Mouse (Mus musculus): ENCODE data around the gene Cotl1.
"Not testable (repeated sequence)": the region's sequence is repeated elsewhere in the genome, so short reads cannot be mapped to it uniquely, and the experiment has no call there.

Cotl1 gene

DNA sequence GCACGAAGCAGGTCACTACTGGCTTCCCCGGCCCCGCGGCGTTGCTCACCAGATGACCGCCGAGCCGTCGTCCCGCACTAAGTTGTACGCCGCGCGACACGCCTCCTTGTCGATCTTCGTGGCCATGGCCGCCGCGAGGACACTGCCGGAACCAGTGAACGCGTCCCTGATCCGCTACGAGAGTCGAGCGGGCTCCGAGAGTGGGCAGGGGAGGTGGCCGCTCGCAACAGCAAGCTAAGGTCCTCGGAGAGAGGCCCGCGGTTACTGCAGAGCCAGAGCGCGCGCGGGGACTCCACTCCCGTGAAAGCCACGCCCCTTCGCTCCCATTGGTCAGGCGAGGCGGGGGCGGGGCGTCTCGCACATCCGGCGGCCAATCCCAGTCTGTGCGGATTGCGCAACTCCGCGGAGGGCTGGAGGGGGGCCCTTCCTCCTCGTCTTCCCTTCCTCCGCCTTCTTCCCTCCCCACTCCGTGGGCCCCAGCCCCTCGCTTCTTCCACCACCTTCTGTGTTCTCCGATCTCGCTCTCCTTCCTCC is at the start of gene Cotl1:
Gene Cotl1 (minus strand): TSS at position 270 of the 534 bp plus-strand sequence.
- DNase-seq (ENCODE audit: low spot score): peak; percentile 99

DNA sequence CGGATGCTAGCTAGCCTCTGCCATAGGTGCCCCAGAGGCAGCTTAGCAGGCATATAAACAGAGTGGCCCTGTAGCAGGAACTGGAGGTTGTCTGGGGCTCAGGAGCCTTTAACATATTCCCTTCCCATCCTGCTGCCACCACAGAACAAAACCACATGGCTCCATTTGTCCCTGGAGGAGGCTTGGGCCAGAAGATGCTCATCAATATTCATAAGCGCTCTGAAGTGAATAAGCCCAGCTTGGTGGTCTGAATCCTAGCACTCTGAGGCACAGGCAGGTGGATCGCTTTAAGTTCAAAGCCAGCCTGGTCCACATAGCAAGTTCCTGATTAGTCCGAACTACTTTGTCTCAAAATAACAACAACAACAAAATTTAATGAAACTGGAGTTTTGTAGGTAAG is 47.7 kb upstream of the Cotl1 start:
- DNase-seq (ENCODE audit: low spot score): no peak

DNA sequence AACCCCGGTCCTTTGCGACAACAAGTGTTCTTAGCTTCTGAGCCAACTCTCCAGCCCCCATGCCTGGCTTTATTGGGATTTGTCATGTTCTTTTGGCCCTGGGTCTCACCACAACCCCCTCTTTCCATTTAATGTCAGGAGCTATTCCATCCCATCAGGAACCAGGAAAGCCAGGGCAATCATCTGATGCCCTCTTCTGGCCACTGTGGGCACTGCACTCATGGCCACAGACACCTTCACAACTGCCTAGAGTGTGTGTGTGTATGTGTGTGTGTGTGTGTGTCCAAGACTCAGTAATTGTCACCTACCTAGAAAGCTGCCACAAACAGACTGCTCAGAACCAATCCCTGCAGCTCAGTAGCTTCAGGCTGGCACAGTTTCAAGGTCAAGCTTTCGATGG is 46.8 kb upstream of the Cotl1 start:
- peak; percentile 75 for DNase-seq (ENCODE audit: low spot score)

DNA sequence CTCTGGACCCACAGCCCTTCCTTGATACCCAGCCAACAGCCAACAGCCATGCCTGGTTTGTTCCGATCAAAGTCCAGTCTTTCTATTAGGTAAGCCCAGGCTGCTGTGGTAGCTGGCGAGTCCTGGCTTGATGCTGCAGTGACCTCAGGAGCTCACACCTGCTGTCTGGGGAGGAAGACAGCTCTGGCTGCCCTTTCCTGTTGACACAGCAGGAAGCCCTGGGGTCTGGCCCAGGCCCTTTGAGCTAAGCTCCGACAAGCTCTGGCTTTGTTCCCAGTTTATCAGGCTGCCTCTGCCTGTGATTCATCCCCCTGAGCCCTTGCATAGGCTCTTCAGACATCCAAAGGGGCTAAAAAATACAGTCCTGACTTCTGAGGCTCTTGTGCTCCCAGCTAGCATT is 45.3 kb upstream of the Cotl1 start:
- no peak for DNase-seq (ENCODE audit: low spot score)

DNA sequence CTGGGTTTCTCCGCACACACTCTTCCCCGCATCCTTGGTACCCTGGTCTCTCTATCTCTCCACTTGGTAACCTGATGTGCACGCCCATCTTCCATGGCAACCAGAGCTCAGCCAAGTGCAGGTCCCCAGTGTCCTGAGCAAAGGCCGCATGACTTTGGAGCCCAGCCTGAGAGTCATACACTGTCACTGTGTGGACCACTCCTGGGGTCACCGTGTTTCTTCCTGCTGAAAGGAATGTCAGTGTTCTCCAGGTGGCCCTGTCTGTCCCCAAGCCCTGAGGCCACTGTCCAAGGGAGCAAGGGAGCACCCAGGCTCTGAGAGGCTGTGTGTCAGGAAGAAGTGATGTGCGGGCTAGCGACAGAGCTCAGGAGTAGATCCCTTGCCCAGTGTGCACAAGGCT is 42.9 kb upstream of the Cotl1 start:
- no peak for DNase-seq (ENCODE audit: low spot score)

DNA sequence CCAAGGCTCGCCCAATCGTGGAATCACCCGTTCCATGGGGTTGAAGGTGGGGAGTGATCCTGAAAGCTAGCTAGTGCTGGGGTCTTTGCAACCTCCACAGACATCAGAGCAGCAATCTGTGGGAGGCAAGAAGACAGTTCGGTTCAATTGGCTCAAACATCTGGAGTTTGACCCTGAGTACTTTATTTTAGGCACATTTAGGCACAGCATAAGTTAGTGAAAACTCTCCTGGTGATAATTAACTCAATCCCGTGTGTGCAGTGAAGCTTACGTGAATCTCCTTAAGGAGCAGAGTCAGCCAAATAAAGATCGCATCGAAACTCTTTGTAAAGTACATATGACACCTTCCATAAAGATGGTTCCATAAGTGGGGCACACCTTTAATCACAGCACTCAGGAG is 41.6 kb upstream of the Cotl1 start:
- no peak for DNase-seq (ENCODE audit: low spot score)

DNA sequence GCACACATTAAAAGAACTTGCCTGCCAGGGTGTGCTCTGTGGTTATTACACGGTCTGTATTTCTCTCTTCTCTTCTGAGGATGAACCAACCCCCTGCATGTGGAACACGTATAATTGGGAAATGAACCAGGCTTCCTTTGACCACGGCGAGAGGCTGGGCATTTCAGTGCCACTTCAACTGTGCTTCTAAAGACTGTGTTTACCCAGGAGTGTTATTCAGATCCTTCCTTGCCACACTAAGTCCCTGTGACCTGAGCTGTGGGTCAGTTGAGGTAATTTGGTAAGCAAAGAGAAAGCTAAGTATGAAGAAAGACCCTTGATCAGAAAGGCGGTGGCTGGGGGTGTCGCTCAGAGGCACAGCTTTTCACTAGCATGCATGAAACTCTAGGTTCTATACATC is 41.0 kb upstream of the Cotl1 start:
- no peak for DNase-seq (ENCODE audit: low spot score)

DNA sequence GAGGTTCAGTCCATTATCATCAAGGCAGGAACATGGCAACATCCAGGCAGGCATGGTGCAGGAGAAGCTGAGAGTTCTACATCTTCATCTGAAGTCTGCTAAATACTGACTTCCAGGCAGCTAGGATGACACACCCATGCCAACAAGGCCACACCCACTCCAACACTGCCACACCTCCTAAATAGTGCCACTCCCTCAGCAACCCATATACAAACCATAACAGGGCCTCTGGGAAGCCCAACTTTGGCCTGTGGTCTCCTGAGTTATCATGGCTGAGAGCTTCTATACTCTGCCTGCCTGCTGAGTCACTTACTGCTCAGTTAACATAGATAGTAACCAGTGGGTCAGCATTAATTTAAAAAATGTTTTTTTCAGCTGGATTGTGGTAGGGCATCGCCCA is 32.8 kb upstream of the Cotl1 start:
- no peak for DNase-seq (ENCODE audit: low spot score)

DNA sequence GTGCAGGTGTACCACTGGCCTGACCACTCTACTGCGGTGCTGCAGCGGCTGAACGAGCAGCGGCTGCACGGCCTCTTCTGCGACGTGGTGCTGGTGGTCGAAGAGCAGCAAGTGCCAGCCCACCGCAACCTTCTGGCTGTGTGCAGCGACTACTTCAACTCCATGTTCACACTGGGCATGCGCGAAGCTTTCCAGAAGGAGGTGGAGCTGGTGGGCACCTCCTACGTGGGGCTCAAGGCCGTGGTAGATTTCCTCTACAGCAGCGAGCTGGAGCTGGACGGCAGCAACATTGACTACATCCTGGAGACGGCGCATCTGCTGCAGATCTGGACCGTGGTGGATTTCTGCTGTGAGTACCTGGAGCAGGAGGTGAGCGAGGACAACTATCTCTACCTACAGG is 29.3 kb upstream of the Cotl1 start:
- peak; percentile 74 for DNase-seq (ENCODE audit: low spot score)

DNA sequence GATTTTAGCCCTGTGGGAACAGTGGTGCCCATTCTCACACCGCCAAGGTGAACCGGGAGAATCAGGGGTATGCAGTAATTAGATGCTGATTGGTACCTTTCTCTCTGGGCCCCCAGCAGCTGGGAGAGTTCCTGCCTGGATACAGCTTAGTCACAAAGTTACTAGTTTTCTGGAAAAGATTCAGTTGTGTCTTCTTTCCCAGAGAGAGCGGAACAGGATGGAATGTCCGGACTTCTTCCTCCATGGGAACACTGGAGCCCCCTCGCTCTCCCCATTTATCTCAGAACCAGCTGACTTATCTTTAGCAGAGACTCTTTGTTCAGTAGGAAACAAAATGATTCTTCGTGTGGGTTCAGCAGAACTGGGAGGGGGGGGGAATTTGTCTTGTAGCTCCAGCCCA is 22.4 kb upstream of the Cotl1 start:
- DNase-seq (ENCODE audit: low spot score): no peak

DNA sequence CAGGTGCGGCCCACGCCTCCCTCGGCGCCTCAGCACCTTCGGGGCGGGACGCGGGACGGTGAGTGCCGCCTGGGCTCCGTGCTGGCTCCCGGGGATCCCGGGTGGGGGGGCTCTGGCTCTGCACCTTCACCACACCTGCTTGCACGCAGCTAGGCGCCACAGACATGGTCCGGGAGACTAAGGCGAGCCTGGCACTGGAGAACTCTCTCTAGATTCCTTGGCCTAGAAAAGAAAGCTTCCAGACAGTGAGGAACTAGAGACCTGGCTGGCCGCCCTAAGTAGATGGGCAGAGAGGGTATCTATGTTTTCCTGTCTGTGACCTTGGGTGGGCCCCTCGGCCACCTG is 22.0 kb upstream of the Cotl1 start:
- DNase-seq (ENCODE audit: low spot score): no peak

DNA sequence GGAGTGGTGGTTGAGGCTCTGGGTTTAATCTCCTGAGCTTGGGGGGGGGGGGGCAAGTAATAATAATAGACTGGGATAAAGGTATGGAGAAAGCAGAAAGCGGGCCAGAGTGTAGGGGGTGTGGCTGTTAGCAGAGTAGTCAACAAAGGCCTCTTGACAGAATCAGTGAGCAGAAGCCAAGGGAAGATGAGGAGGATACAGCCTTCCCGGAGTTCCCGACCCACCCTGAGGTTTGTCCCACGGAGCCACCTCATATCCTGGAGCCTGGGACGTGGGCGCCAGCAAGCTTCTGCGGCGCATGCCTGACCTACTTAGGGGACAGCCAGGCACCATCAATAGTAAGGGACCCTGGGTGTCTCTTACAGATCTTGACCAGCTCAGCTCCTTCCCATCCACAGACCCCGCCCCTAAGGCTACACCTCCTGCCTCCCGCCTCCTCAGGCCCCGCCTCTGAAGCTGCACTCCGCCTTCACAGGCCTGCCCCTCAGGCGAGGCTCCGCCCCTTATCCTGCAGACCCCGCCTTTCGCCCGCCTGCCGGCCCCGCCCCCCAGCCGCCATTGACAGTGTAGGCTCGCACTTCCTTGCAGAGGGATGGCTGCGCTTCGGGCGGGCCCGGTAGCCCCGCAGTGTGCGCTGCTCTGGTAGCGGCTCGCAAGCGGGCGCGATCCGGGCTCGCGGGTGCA is 21.5 kb upstream of the Cotl1 start, which contains the start of gene Klhl36:
Gene Klhl36 (plus strand): TSS at position 561 of the 684 bp plus-strand sequence.
- peak; percentile 99 for DNase-seq (ENCODE audit: low spot score)

DNA sequence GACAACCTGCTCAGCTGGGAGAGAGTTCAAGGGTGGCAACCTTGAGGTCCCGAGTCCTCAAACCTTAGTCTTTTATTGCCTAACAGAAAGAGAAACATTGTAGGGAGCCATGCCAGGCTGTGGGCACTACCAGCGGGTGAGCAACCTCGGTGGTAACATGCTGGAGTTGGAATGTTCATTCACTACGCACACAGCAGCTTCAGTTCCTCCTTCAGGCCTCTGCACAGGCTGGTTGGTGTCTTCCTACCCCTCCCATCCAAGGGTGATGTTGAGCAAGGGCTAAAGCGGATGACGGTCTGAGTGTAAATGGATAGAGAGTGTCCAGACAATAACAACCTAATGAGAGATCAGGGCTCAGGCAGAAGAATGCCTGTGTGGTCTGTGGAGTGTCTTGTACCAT is 17.4 kb upstream of the Cotl1 start:
- DNase-seq (ENCODE audit: low spot score): no peak

DNA sequence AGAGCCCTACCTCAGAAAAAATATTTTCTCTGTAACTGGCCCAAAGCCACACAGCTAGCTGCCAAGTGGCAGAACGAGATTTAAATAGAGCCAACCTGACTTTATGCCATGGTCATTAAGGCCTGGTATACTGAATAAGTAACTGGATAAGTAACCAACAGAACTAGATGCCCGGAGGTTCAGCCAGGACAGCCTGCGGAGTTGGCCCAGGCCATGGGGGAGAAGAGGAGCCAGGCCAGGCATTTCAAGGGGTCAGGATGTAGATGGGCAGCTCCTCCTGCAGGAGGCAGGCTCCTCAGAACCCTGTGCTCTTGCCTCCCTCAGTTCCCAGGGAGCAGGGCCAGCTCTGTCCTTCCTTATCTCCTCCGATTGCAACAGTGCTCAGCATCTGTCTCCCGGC is 15.3 kb upstream of the Cotl1 start:
- DNase-seq (ENCODE audit: low spot score): peak; percentile 68

DNA sequence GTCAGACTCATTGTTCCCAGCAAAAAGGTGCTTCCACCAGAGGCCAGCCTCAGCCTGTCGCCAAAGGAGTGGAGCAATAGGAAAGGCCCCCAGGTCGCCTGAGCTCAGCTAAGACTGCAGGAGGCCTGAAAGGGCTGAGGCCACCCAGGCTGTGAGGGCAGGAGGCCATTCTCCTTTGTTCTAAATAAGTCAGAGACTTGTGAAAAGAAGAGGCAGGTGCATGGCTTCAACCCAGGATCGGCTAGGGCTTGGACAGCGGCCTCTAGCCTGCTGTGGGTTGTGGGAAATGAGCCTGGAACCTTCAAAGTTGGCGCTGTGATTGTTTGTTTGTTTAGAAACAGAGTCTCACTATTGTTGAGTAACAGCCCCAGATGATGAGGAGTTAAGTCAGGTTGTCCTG is 13.7 kb upstream of the Cotl1 start:
- no peak for DNase-seq (ENCODE audit: low spot score)

DNA sequence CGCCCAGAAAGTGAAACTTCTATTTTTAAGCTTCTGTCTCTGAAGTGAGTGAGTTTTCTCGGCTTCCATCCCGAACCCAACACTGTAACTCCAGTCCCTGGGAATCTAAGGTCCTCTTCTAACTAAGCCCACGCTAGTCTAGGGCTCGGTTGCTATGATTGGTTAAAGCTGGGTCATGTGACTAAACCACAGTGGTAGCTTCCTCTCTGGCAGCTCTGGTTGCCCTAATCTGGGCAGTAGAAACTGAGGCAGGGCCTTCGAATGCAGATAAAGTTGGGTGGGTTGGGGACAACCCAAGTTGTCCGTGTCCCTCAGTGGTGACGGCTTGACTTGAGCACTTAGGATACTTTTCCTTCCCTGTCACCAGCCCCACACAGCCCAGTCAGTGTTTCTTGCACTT is 13.2 kb upstream of the Cotl1 start:
- DNase-seq (ENCODE audit: low spot score): no peak

DNA sequence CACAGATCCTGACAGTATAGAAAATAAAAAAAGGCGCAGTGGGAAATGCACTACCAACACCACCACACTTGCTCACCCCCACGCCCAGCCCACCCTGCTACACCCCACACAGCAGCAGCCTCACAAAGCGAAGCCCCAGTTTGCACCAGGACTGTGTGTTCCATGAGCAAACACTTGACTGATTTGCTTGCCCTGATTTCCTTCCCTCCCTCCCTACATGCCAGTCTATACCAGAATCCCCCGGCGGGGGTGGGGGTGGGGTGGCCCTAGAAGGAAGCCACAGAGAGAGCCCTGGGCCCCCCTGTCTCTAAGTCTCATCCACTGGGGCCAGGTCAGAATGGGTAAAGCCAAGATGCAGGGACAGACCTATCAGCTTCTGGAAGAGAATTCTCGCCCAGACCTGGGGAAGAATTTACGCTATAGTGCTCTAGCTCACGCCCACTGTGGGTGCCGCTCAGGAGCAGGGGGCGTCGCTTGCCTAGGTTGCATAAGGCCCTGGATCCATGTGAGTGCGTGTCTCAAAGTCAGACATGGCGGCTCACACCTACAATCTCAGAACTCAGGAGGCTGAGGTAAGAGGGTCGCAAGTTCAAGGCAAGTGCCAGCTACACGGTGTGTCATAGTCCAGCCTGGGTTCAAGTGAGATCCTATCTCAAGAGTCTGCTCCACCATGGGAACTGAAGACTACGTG is 7.0 kb upstream of the Cotl1 start:
- no peak for DNase-seq (ENCODE audit: low spot score)

DNA sequence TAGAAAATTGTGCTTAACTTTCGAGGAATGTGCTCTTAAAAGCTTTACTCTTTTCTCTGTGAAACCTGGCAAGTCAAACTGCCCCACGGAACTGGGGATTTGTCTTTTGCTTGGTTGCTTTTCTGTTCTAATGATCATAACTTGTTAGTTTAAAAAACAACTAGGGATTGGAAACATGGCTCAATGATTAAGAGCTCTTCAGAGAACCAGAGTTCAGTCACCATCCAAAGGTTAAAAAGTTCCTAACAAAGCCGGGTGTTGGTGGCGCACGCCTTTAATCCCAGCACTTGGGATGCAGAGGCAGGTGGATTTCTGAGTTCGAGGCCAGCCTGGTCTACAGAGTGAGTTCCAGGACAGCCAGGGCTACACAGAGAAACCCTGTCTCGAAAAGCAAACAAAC is 5.4 kb upstream of the Cotl1 start:
- not testable (repeated sequence) for DNase-seq (ENCODE audit: low spot score)

DNA sequence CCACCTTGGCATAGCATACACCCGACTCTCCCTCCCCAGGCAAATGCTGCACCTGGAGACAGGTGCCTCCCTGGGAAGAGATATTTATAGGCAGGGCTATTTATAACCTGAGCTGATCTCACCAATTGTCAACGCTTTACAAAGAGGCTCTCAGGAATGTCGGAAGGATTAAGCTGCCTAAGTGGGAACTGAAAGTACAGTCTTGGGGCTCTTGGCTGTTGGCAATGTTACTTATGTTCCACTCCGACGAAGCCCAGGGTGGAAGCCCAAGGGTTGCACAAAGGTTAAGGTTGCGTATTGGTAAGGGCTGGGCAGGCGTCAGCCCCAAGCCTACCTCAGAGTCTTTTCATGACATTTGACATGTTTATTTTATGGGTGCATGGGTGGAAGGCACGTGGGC is 4.2 kb upstream of the Cotl1 start:
- DNase-seq (ENCODE audit: low spot score): no peak

DNA sequence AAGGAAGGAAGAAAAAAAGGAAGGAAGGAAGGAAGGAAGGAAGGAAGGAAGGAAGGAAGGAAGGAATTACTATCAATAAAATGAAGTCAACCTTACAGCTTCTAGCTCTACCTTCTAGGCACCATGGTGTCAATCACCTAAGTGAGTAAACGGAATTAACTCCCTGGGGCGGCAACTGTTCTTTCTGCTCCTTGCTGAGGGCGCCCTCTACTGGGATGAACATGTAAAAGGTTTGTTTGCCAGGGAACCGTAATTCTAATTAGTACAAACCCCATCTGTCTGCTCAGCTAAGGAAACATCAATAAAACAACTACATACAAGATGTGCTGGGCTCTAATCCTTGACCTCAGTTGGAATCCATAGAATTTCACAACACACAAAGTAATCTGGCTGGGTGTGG is 3.1 kb upstream of the Cotl1 start:
- DNase-seq (ENCODE audit: low spot score): peak; percentile 86

DNA sequence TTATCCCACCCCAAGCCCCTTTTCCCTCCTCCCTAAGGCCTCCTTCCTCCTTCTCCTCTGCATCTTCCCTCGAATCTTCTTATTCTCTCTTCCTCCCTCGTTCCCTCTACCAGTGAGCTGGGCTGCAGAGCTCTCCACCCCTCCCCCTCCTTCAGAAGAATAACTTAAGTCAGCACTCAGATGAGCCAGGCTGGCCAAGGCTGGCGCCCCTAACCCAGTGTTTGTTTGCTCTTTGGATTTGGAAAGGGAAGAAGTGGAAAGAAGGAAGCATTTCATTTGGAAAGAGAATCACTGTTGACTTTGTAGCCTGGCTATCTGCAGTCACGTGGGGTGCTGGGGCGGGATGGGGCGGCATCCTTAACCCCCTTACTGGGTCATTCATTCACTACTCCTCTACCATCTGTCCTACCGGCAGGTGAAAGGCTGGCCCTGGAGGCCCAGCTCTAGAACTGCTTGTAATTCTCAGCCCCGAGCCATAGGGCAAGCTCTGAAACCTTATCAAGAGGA is 614 bp upstream of the Cotl1 start:
- DNase-seq (ENCODE audit: low spot score): no peak

DNA sequence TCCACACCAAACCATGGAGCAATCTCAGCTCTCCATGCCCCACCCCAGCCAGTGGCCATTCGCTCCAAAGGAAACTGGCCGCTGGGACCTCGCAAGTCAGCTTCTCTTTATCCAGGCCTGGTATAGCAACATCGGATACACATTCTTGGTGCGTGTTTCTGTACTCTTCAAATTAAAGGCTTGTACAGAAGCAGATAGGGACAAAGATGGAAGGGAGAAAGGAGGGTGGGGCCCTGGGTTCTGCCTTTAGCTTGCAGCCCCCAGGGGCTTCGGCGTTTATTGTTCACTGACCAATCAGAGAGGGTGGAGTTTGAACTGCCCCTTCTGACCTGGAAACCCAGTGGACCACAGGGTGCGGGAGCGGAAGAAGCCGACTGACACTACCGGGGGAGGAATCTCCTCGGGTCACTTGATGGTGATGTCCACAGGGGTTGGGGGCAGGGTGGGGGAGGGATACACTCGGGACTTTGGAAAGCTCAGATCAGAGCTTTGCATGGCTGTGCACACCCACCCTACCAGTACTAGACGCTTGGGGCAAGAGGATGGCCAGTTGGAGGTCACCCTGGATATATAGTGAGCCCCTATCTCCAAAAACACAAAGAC is 824 bp downstream of the Cotl1 start:
- no peak for DNase-seq (ENCODE audit: low spot score)

DNA sequence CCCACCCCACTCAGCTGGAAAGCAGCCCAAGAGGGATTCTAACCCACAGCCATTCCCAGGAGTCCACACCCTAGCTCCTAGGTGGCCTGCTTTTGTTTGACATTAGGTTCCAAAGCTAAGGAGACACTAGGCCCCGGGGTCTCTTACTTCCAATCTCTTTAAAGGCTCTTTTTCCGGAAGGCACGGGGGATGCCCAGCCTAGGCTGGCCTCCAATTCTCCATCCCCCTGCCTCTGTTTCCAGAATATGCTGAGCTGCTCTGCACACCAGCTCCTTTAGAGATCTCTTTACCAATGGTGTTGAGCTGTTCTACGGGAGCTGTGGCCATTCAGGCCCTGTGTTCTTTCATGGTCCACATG is 1.4 kb downstream of the Cotl1 start:
- no peak for DNase-seq (ENCODE audit: low spot score)

Data from testis, postnatal 10 days (tissue).